Mouse (Mus musculus): Measurements from ENCODE around the gene Sprr2i. TPM values are rescaled to one million over a fixed set of nuclear protein-coding genes. Genes with fewer than 3 reads are reported as not detected.

The Sprr2i gene
- polyA plus RNA-seq (2016; fragmentation: Nextera tagmentation; extraction: Ambion mirVana): not detected in 2 replicates

DNA sequence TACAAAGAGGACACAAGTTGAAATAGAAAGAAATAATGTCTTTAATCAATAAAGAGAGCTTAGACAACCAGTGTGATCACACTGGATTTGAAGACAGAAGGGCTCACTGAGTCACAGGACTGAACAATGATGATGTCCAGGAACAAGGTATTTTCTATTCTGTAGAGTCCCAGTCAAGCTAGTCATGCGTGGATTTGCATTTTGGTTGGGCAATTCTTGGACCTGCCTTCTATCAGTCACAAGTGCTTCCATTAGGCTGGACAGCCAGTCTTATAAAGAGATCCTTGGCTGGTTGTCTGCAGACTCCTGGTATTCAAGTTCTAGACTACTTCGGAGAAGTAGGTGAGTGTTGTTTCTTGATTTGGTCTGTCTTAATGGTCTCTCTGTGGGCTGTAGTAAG, at the start of gene Sprr2i:
Gene Sprr2i, plus strand, starts transcription at position 301 of the 400 bp plus-strand sequence.
- H3K36me3 ChIP-seq: no peaks in the 10 kb centered on the region
- H3K9me3 ChIP-seq (replicated peaks): no peaks in the 10 kb centered on the region
- no peak for ATAC-seq
- H3K27me3 ChIP-seq (replicated peaks): no peaks in the 10 kb centered on the region
- H3K9ac ChIP-seq: no peak within 1 kb of the TSS
- no peak within 1 kb of the TSS for H3K27ac ChIP-seq
- no peak within 1 kb of the TSS for H3K4me3 ChIP-seq
- WGBS (ENCODE audit: insufficient replicate concordance): 65% methylated on average over 2 of the region's 2 CpGs
- no peak within 1 kb of the TSS for H3K4me2 ChIP-seq
- no peaks in the 10 kb centered on the region for H3K4me1 ChIP-seq

DNA sequence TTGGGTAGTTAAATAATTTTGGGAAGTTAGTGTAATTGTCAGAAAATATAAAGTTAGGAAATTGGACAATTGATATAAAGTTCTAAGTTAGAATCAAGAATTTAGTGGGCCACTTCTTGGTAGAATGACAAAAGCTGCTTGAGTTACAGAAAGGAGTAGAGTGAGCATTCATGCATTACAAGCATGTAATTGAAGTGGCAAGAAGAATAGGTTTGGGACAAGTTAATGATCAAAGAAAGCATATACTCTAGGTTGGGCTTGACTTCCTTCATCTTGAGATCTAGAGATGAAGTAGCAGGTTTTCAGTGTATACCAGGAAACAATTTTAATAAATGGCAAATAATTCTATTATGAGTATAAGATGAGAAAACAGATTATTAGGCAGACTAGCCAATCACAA, 46.2 kb upstream of the Sprr2i start:
- no peak overlapping the region for H3K27ac ChIP-seq
- no peak overlapping the region for H3K4me3 ChIP-seq
- H3K27me3 ChIP-seq (replicated peaks): no peaks in the 10 kb centered on the region
- H3K4me2 ChIP-seq: no peak overlapping the region
- ATAC-seq: no peak
- H3K9me3 ChIP-seq (replicated peaks): no peaks in the 10 kb centered on the region
- no peaks in the 10 kb centered on the region for H3K4me1 ChIP-seq
- H3K36me3 ChIP-seq: no peaks in the 10 kb centered on the region
- no peak overlapping the region for H3K9ac ChIP-seq

DNA sequence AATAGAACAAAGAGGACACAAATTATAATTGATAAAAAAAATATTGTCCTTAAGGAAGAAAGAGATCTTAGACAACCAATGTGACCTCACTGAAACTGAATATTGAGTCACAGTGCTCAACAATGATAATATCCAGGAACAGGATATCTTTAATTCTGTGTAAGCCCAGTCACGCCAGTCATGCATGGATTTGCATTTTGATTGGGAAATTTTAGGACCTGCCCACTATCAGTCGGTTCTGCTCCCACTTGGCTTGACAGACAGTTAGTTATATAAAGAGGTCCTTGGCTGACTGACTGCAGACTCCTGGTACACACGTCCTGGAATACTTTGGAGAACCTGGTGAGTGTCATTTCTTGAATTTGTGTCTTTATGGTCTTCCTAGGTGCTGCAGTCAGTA, 42.9 kb upstream of the Sprr2i start, which contains the start of gene Sprr2f:
Gene Sprr2f, plus strand, starts transcription at position 301 of the 400 bp plus-strand sequence.
- H3K27ac ChIP-seq: no peak within 1 kb of the TSS
- WGBS (ENCODE audit: insufficient replicate concordance): 50% methylated on average over 3 of the region's 3 CpGs
- no peak for ATAC-seq
- H3K4me2 ChIP-seq: no peak within 1 kb of the TSS
- no peaks in the 10 kb centered on the region for H3K4me1 ChIP-seq
- H3K27me3 ChIP-seq (replicated peaks): no peaks in the 10 kb centered on the region
- H3K9me3 ChIP-seq (replicated peaks): no peaks in the 10 kb centered on the region
- H3K36me3 ChIP-seq: no peaks in the 10 kb centered on the region
- H3K9ac ChIP-seq: no peak within 1 kb of the TSS
- no peak within 1 kb of the TSS for H3K4me3 ChIP-seq

DNA sequence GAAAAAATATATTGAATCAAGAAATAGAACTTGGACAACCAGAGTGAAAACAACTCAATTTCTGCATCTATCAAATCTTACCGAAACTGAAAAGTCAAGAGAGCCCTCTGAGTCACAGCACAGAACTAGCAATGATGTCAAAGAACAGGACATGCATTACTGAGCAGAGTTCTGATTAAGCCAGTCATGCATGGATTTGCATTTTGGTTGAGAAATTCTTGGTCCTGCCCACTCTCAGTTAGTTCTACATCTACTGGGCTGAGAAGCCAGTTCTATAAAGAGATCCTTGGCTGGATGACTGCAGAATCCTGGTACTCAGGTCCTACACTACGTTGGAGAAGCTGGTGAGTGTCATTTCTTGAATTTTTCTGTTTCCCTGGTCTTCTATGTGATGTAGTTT, 34.2 kb upstream of the Sprr2i start:
- Histone ChIP-seq H3K4me1 (no peaks in the 10 kb centered on the region), H3K27me3 (replicated peaks) (no peaks in the 10 kb centered on the region), H3K9me3 (replicated peaks) (no peaks in the 10 kb centered on the region), H3K4me3 (no peak overlapping the region), H3K27ac (no peak overlapping the region), H3K9ac (no peak overlapping the region), H3K36me3 (no peaks in the 10 kb centered on the region), H3K4me2 (no peak overlapping the region)
- 50% methylated on average over 2 of the region's 2 CpGs for WGBS (ENCODE audit: insufficient replicate concordance)
- ATAC-seq: no peak

DNA sequence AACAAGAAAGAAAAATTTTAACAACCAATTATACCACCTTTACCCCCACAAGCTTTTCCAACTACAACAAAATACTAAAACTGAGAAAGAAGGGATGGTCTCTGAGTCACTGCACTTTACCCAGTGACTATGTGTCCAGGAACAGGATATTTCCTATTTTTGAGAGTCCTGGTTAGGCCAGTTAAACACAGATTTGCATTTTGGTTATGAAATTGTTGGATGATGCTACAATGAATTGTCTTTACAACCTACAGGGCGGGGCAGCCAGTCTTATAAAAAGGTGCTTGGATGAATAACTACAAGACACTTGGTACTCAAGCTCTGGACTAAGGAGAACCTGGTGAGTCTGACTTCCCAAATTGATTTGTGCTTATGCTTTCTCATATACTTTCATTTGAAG, 22.4 kb upstream of the Sprr2i start, which contains the start of gene Sprr2h:
Gene Sprr2h, plus strand, starts transcription at position 301 of the 400 bp plus-strand sequence.
- no peaks in the 10 kb centered on the region for H3K36me3 ChIP-seq
- no peak for ATAC-seq
- WGBS (ENCODE audit: insufficient replicate concordance): 50% methylated on average over 1 of the region's 1 CpGs
- H3K4me2 ChIP-seq: no peak within 1 kb of the TSS
- H3K27ac ChIP-seq: no peak within 1 kb of the TSS
- no peak within 1 kb of the TSS for H3K9ac ChIP-seq
- H3K4me3 ChIP-seq: no peak within 1 kb of the TSS
- no peaks in the 10 kb centered on the region for H3K27me3 ChIP-seq (replicated peaks)
- H3K4me1 ChIP-seq: no peaks in the 10 kb centered on the region
- H3K9me3 ChIP-seq (replicated peaks): no peaks in the 10 kb centered on the region

DNA sequence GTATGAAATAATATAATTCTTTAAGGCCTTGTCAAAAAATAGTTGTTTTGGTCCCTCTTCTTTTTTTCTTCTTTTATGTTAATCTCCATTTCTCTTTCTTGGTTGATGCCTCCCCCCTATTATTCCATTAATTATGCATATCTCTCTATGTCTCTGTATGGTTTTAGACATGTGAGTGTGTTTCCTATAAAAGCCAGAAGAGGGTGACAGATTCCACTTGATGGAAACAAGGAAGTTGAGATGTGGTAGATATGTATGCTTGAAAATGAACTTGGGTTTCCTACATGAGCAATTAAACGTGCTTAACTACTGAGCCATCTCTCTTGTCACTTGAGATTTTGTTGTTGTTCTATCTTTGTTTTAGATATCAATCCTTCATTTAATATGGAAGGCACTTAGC, 13.5 kb upstream of the Sprr2i start:
- no peaks in the 10 kb centered on the region for H3K9me3 ChIP-seq (replicated peaks)
- no peak overlapping the region for H3K4me3 ChIP-seq
- H3K4me1 ChIP-seq: no peaks in the 10 kb centered on the region
- 41% methylated on average over 1 of the region's 1 CpGs for WGBS (ENCODE audit: insufficient replicate concordance)
- H3K36me3 ChIP-seq: no peaks in the 10 kb centered on the region
- no peak for ATAC-seq
- H3K4me2 ChIP-seq: no peak overlapping the region
- H3K27ac ChIP-seq: no peak overlapping the region
- no peaks in the 10 kb centered on the region for H3K27me3 ChIP-seq (replicated peaks)
- H3K9ac ChIP-seq: no peak overlapping the region

DNA sequence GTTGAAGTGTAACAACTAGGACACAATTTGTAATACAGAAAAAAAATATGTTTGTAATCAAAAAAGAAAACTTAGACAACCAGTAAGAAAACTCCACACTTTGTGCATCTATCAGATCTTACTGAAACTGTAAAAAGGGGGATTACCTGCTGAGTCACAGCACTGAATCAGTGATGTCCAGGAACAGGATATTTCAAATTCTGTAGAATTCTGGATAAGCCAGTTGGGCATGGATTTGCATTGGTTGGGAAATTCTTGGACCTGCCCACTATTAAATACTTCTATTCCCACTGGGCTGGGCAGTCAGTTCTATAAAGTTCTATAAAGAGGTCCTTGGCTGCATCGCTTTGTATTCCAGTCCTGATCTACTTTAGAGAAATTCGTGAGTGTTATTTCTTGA, 10.0 kb downstream of the Sprr2i start, which contains the start of gene Sprr2j-ps:
Gene Sprr2j-ps, plus strand, starts transcription at position 301 of the 400 bp plus-strand sequence.
- Histone ChIP-seq H3K4me1 (no peaks in the 10 kb centered on the region), H3K27me3 (replicated peaks) (no peaks in the 10 kb centered on the region), H3K9me3 (replicated peaks) (no peaks in the 10 kb centered on the region), H3K36me3 (no peaks in the 10 kb centered on the region), H3K4me3 (no peak within 1 kb of the TSS), H3K4me2 (no peak within 1 kb of the TSS), H3K27ac (no peak within 1 kb of the TSS), H3K9ac (no peak within 1 kb of the TSS)
- ATAC-seq: no peak
- 68% methylated on average over 2 of the region's 2 CpGs for WGBS (ENCODE audit: insufficient replicate concordance)

DNA sequence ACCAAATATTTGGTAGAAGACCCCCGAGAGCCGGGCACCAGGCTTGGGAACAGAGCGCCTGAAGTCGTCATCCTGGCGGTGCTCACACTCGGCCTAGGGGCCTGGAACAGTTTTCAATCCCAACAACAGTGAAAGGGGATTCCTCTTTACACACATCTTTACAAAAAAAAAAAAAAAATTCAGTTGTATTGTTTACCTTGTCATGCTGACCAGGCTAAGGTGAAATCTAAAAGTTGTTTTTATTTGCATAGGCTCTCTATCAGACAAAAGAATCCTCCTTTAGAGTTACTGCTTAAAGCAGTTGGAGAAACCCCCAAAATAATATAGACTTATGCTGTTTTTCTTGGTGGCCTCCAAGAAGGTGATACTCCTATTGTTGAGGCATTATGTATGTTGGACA, 21.5 kb downstream of the Sprr2i start, which contains the start of gene Gm9774:
Gene Gm9774, minus strand, starts transcription at position 101 of the 400 bp plus-strand sequence.
- H3K27me3 ChIP-seq (replicated peaks): no peaks in the 10 kb centered on the region
- no peaks in the 10 kb centered on the region for H3K36me3 ChIP-seq
- no peak within 1 kb of the TSS for H3K9ac ChIP-seq
- H3K27ac ChIP-seq: no peak within 1 kb of the TSS
- ATAC-seq: no peak
- no peaks in the 10 kb centered on the region for H3K4me1 ChIP-seq
- H3K4me3 ChIP-seq: no peak within 1 kb of the TSS
- 80% methylated on average over 6 of the region's 6 CpGs for WGBS (ENCODE audit: insufficient replicate concordance)
- H3K4me2 ChIP-seq: no peak within 1 kb of the TSS
- H3K9me3 ChIP-seq (replicated peaks): no peaks in the 10 kb centered on the region

DNA sequence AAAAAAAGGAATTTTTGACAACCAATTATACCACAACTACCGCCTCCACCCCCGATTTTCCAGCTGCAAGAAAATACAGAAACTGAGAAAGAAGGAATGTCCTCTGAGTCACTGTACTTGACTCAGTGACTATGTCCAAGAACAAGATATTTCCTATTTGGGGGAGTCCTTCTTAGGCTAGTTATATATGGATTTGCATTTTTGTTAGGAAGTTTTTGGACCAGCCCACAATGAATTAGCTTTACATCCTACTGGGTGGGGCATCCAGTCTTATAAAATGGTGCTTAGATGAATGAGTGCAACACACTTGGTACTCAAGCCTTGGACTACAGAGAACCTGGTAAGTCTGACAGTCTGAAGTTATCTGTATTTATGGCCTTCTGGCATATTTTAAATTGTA, 24.5 kb downstream of the Sprr2i start, which contains the start of gene Sprr2k:
Gene Sprr2k, plus strand, starts transcription at position 301 of the 400 bp plus-strand sequence.
- no peak within 1 kb of the TSS for H3K4me3 ChIP-seq
- 78% methylated on average over 2 of the region's 2 CpGs for whole genome bisulfite sequencing (ENCODE audit: insufficient replicate concordance)
- H3K4me2 ChIP-seq: no peak within 1 kb of the TSS
- no peaks in the 10 kb centered on the region for H3K36me3 ChIP-seq
- H3K4me1 ChIP-seq: no peaks in the 10 kb centered on the region
- H3K9ac ChIP-seq: no peak within 1 kb of the TSS
- H3K27ac ChIP-seq: no peak within 1 kb of the TSS
- H3K27me3 ChIP-seq (replicated peaks): no peaks in the 10 kb centered on the region
- no peak for ATAC-seq
- no peaks in the 10 kb centered on the region for H3K9me3 ChIP-seq (replicated peaks)

DNA sequence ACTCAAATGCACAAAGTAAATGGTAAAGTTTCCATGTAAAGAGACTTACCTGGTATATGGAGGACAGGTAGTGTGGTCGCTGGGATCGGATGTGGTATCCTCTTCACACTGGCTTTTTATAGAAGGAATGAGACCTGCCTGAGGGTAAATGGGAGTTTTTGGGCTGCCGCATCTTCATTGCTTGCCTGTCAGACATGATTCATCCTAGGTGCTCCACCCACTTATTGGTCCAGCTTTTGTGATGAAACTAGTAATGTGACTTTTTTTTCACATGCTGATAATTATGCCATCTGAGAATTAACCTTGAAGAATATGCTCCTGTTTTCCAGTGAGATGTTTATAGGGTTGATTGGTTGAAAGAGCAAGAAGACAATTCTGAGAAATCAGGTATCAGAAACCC, 30.9 kb downstream of the Sprr2i start, which contains the start of gene Sprr1b:
Gene Sprr1b, minus strand, starts transcription at position 101 of the 400 bp plus-strand sequence.
- WGBS (ENCODE audit: insufficient replicate concordance): 83% methylated on average over 3 of the region's 3 CpGs

DNA sequence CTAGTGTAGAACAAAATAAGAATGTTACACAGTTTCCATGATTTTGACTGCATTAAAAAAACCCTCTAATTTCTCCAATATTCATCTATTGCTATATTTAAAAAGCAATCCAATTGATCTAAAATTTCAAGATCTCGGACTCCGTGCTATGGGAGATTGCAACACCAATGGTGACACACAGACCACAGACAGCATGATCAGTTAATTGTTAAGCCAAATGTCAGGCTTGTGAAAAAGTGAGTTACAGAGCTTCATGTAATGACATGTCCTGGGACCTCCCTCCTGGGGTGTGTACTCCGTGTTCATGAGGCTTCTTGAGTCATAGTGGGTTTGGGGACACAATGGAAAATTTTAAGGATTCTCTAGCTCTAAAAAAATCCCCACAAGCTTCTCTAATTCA, 32.4 kb downstream of the Sprr2i start:
- Histone ChIP-seq H3K9me3 (replicated peaks) (no peaks in the 10 kb centered on the region), H3K4me3 (no peak overlapping the region)
- 58% methylated on average over 3 of the region's 3 CpGs for WGBS (ENCODE audit: insufficient replicate concordance)

More for the DNA sequence above, 30.9 kb downstream of the Sprr2i start, which contains the start of gene Sprr1b:
- H3K36me3 ChIP-seq: no peaks in the 10 kb centered on the region
- H3K4me2 ChIP-seq: no peak within 1 kb of the TSS
- H3K4me3 ChIP-seq: no peak within 1 kb of the TSS
- H3K9ac ChIP-seq: no peak within 1 kb of the TSS
- no peak for ATAC-seq
- H3K9me3 ChIP-seq (replicated peaks): no peaks in the 10 kb centered on the region
- H3K27me3 ChIP-seq (replicated peaks): no peaks in the 10 kb centered on the region
- H3K4me1 ChIP-seq: no peaks in the 10 kb centered on the region
- H3K27ac ChIP-seq: no peak within 1 kb of the TSS

DNA sequence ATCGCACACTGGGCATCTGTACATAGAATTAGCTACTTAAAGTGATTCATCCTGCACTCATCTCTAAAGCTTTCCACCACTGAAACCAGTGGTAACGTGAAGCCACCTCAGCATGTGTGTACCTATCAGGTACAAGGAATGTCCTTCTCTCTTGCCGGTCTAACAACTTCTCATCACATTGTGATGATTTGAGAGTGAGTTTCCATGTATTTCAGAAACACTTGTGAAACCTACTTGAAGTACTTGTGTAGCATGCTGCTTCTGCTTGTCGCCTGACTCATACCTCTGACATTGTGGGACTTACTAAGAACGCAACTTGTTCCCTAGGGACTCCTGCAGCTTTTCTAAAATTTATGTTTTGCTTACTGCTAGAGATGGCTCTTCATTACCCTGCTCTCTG, 47.4 kb downstream of the Sprr2i start:
- H3K9ac ChIP-seq: no peak overlapping the region
- no peaks in the 10 kb centered on the region for H3K36me3 ChIP-seq
- no peak overlapping the region for H3K27ac ChIP-seq
- no peaks in the 10 kb centered on the region for H3K9me3 ChIP-seq (replicated peaks)
- H3K4me2 ChIP-seq: no peak overlapping the region
- WGBS (ENCODE audit: insufficient replicate concordance): 65% methylated on average over 5 of the region's 5 CpGs
- ATAC-seq: no peak
- H3K27me3 ChIP-seq (replicated peaks): no peaks in the 10 kb centered on the region
- H3K4me3 ChIP-seq: no peak overlapping the region
- H3K4me1 ChIP-seq: no peaks in the 10 kb centered on the region

More for the DNA sequence above, 32.4 kb downstream of the Sprr2i start:
- H3K27ac ChIP-seq: no peak overlapping the region
- H3K4me2 ChIP-seq: no peak overlapping the region
- no peak for ATAC-seq
- no peaks in the 10 kb centered on the region for H3K27me3 ChIP-seq (replicated peaks)
- no peaks in the 10 kb centered on the region for H3K4me1 ChIP-seq
- H3K36me3 ChIP-seq: no peaks in the 10 kb centered on the region
- no peak overlapping the region for H3K9ac ChIP-seq

DNA sequence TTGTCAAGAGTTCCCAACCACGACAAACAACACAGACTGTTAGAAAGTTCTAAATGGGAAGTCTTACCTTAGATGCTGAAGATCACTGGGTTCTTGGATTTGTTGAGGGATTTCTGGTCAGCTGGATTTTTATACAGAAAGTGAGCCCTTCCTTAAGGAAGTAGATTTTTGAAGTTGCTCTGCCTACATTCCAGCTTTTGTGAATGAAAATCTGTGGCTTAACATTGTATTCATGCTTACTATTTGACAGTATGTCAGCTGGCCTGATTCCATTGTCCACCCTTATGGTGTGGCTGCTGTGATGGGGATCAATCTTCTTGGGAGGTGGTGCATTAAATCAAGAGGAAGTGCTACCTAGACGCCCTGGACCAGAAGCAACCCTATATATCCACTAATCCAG, 50.8 kb downstream of the Sprr2i start, which contains the start of gene Sprr3:
Gene Sprr3, minus strand, starts transcription at position 101 of the 400 bp plus-strand sequence.
- Histone ChIP-seq H3K4me1 (no peaks in the 10 kb centered on the region), H3K4me3 (no peak within 1 kb of the TSS), H3K27ac (no peak within 1 kb of the TSS), H3K27me3 (replicated peaks) (no peaks in the 10 kb centered on the region), H3K4me2 (no peak within 1 kb of the TSS), H3K9me3 (replicated peaks) (no peaks in the 10 kb centered on the region), H3K9ac (no peak within 1 kb of the TSS), H3K36me3 (no peaks in the 10 kb centered on the region)
- WGBS (ENCODE audit: insufficient replicate concordance): 32% methylated on average over 2 of the region's 2 CpGs
- ATAC-seq: no peak
